Mouse (Mus musculus): ENCODE measurements around the gene Gcc2.
"Not testable (repeated sequence)": the region's sequence is repeated elsewhere in the genome, so short reads cannot be mapped to it uniquely, and the experiment has no call there.

GRCm38 (mm10) chr10:58221571-58221970, 33.7 kb upstream of the Gcc2 start:
- not testable (repeated sequence) for TF ChIP-seq CTCF (IDR thresholded peaks at IDR 0.05; ENCODE audit: control insufficient read depth, insufficient read depth, low read length); POLR2A (IDR thresholded peaks at IDR 0.05; ENCODE audit: borderline replicate concordance, control insufficient read depth, low read depth, low read length)
